Mouse (Mus musculus): Measurements from ENCODE around the gene Mtmr6. TPM values are rescaled to one million over a fixed set of nuclear protein-coding genes. Genes with fewer than 3 reads are reported as not detected.

The Mtmr6 gene
- polyA plus RNA-seq (2014; fragmentation: Illumina TruSeq; extraction: RNeasy Lipid Tissue Mini Kit (QIAGEN cat#74804); ENCODE audit: low read depth, low replicate concordance) = 312 TPM

DNA sequence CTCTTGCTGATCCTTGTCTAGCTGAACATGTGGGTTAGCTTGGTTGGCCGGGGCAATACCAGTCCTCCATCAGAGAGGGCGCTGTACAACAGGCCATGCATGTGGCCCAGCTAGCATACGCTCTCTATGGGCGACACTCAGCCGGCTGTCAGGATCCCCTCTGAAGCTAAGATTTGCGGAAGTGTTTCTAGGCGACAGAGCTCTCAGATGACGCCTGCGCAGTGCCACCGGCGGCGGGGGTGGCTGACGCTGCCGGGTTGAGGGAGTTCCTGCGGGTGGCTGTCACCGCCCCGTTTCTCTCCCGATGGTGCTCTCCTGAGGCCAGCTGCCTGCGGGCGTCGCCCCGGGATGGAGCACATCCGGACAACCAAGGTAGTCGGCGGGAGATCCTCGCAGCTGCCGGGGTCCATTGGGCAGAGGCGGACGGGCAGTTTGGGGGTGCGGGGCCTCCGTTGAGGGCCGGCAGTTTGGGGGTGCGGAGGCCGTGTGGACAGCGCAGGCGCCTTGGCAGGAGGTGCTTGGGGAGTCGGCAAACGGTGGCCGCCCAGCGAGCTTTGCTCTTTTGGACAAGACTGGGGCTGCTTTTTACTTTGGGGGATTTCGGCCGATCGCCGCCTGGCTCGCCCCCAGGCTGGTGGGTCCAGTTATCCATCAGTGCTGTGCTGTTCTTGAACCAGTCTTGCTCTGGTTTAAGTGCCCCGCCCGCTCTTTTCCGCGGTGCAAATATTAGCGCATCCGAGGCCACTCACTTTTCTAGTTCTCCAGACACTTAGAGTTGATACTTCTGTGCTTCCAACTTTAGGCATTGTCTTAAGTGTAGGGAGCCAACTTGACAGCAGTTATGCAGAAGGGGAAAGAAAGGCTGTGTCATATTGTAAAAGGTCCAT lies at the start of gene Mtmr6:
Gene Mtmr6, plus strand, starts transcription at position 239 of the 887 bp plus-strand sequence.

DNA sequence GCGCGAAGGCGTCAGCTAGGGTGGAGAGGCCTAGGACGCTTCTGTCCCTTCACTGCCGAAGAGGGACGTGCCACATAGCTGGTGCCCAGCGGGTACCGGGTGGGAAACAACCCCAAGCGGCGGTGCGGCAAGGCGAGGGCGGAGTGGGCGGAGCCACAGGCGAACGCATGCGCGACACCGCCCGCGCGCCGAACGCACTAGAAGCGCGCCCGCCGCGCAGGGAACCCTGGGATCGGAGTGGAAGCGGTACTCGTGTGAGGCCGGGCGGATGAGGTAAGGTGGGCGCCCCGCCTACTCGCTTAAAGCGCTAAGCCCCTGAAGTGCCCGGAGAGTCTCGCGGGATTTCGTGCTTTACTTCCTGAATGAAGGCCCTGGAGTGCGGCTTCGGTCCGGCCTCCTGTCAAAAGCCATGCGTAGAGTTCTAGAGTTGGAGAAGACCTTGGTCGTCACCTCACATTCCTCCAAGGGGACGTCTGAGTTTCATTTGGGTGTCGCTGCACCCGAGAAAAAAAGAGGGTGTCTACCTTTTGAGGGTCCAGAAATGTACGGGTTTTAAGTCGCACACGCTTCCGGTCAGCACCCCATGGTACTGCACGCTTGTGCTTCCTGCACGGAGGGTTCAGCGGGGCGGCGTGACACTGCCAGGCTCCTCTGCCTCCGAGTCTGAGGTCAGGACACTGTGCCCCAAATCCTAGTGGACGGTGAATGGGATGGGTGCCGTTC lies 13.6 kb upstream of the Mtmr6 start, which contains the start of the genes Nupl1 and Gm49336:
Gene Nupl1, minus strand, starts transcription at position 151 of the 723 bp plus-strand sequence.
Gene Gm49336, minus strand, starts transcription at position 227 of the 723 bp plus-strand sequence.

Other genes starting within 250 kb of the Mtmr6 start
- 7.4 TPM for gene Atp8a2, start 68.0 kb upstream of the Mtmr6 start, polyA plus RNA-seq (2014; fragmentation: Illumina TruSeq; extraction: RNeasy Lipid Tissue Mini Kit (QIAGEN cat#74804); ENCODE audit: low read depth, low replicate concordance)
- gene Nupl1, start 13.8 kb upstream of the Mtmr6 start, polyA plus RNA-seq (2014; fragmentation: Illumina TruSeq; extraction: RNeasy Lipid Tissue Mini Kit (QIAGEN cat#74804); ENCODE audit: low read depth, low replicate concordance) = not detected
- 182 TPM for gene Gm49336, start 13.7 kb upstream of the Mtmr6 start, polyA plus RNA-seq (2014; fragmentation: Illumina TruSeq; extraction: RNeasy Lipid Tissue Mini Kit (QIAGEN cat#74804); ENCODE audit: low read depth, low replicate concordance)
- 0.16 TPM for gene Amer2, start 108.0 kb downstream of the Mtmr6 start, polyA plus RNA-seq (2014; fragmentation: Illumina TruSeq; extraction: RNeasy Lipid Tissue Mini Kit (QIAGEN cat#74804); ENCODE audit: low read depth, low replicate concordance)